Mouse (Mus musculus): ENCODE data around the gene Hoxc6.

DNA sequence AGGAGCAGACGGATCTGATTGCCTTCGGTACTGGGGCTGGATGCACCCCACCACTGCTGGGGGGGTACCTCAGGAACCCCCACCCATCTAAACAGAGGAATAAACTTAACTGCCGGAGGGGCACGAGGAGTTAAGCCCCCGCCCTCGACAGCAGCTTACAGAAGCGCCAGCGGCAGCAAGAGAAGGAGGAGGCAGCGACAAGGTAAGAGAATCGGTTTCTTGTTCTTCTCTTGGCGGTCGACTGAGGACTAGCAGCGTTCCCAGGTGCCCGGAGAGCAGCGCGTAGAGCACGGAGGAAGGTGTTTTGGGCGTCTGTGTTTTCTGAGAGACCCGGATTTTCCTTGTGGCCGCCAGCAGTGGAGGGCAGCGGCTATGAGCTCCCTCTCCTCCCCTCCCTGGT lies 25.8 kb upstream of the Hoxc6 start:
- TF ChIP-seq POLR2A (IDR thresholded peaks at IDR 0.05; ENCODE audit: borderline replicate concordance, insufficient read depth, low read length) (no peak), CTCF (IDR thresholded peaks at IDR 0.05; ENCODE audit: borderline replicate concordance, insufficient read depth, low read depth, low read length) (no peak)

Measured in cerebellum, adult 2 months (tissue).